Mouse (Mus musculus) lung, postnatal 4 days (tissue): ENCODE results near the gene Snrpa1.

Source experiments
- DNase-seq, 2 experiments: peaks; one replicate each; pipeline ENCODE4 v3.0.0; 2021

The Snrpa1 gene

DNA sequence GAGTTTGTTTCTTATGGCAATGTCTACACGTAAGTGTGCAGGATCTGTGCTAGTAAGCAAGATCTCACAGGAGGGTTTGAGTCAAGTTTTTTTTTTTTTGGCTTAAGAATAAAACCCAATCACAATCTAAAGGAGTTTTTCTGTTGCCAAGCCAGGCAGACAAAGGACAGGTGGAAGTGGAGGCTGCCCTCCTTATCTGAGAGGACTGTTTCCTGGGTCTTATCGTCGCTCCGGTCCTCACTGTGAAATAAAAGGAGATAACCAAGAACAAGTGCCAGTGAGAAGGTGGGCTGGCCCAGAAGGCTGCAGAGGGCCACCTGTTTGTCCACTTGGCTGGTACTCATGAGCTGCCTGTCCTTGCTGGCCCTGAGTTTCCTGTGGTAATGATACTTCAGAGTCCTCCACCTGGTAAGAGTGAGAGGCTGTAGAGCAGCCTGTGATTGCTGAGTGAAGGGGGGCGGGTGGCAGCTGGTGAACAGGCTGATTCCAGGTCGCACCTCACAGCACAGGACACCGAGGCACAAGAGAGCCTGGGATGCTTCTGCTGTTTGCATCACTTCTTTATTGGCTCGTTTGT, 58.2 kb downstream of the Snrpa1 start:
- DNase-seq: peak; percentile 38 to 80

DNA sequence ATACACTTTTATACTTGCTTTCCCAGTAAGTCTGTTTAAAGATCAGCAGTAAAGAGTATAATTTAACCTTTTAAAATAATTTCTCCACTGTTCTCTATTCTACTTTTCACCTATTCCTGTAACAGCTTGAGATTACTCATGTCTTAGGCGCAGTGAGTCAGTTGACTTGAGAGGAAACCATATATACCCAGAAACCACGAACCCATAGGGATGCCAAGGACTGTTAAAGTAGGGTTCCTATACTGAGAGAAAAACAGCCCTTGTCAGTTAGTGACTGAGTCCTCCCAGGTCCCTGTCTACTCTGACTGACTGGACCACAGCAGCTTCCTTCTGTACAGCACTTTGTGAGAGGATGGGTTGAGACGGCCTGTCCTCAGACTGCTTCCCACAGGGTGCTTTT, 59.2 kb downstream of the Snrpa1 start:
- DNase-seq: no peak

- DNase-seq: no peak
Measured at GRCm38 (mm10) chr7:66118796-66119195, 60.0 kb downstream of the Snrpa1 start.

DNA sequence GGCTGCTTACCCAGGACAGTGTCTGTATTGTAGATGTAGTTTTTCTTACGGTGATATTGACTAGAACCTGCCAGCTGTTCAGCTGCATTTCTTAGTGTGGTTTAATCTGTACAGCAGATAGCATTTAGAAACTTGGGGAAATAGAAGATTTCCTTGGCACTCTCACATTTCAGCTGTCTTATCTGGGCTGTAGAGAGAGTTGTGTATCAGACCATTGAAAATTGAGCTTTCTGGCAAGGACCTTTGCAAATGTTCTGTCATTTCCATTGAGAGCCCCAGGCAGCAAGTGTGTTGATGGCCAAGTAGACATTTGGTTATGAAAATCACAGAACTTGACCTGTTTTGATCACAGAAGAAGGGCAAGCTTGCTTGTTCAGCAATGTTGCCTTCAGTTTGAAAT, 61.3 kb downstream of the Snrpa1 start:
- DNase-seq: no peak

- no peak for DNase-seq
Measured at GRCm38 (mm10) chr7:66120702-66121396, 62.0 kb downstream of the Snrpa1 start.
